Mouse (Mus musculus): Measurements from ENCODE around the gene Fdxacb1. TPM values are rescaled to one million over a fixed set of nuclear protein-coding genes. Genes with fewer than 3 reads are reported as not detected.

The Fdxacb1 gene
- polyA plus RNA-seq, 1 experiment from 2014 or later: 11.7 TPM

DNA sequence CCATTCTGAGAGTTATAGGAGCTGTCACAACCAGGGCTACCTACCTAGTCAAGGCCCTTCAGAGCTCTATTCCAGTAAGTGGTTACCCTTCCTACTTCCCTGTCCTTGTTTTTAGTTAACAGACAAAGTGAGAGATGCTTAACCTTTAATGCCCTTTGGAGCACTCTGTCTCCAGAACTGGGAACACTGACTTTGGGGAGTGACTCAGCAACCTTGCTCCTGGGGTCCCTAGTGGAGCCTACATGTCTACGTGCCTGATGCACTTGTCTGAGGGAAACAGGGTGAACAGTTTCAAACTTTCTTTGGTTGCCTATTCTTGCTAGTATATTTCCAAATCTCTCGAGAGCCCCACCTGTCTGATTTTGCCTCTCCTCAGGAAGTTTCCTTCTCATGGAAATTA, 25.3 kb upstream of the Fdxacb1 start:
- ATAC-seq: no peak
- H3K36me3 ChIP-seq (ENCODE audit: control insufficient read depth, insufficient read depth, low read length): no peaks in the 10 kb centered on the region
- H3K4me3 ChIP-seq (ENCODE audit: low read depth, low read length): no peak overlapping the region
- no peaks in the 10 kb centered on the region for H3K9me3 ChIP-seq (replicated peaks; ENCODE audit: control insufficient read depth, low read length, poor library complexity, severe bottlenecking)
- H3K9ac ChIP-seq (ENCODE audit: low read depth, low read length): no peak overlapping the region
- H3K27me3 ChIP-seq (ENCODE audit: control insufficient read depth, insufficient read depth, low read depth, low read length): peaks cover 4% of the 10 kb centered on the region
- WGBS: 74% methylated on average over 2 of the region's 2 CpGs
- H3K4me1 ChIP-seq (ENCODE audit: control insufficient read depth, insufficient read depth, low read length): peaks cover 8% of the 10 kb centered on the region
- H3K27ac ChIP-seq (ENCODE audit: low read length): no peak overlapping the region
- H3K4me2 ChIP-seq (ENCODE audit: low read length): no peak overlapping the region

GRCm38 (mm10) chr9:50745806-50746205, 22.2 kb upstream of the Fdxacb1 start:
- H3K4me1 ChIP-seq (ENCODE audit: control insufficient read depth, insufficient read depth, low read length): peaks cover 2% of the 10 kb centered on the region; the same call in 1 of the 2 replicates
- H3K27ac ChIP-seq (ENCODE audit: low read length): no peak overlapping the region
- no peaks in the 10 kb centered on the region for H3K9me3 ChIP-seq (replicated peaks; ENCODE audit: control insufficient read depth, low read length, poor library complexity, severe bottlenecking)
- 15% methylated on average over 7 of the region's 7 CpGs for WGBS
- ATAC-seq: no peak
- no peaks in the 10 kb centered on the region for H3K36me3 ChIP-seq (ENCODE audit: control insufficient read depth, insufficient read depth, low read length)
- 0 out of 2 replicates have a peak overlapping the region, but pooled peaks have one; percentile 53 for H3K9ac ChIP-seq (ENCODE audit: low read depth, low read length)
- H3K27me3 ChIP-seq (ENCODE audit: control insufficient read depth, insufficient read depth, low read depth, low read length): peaks cover 5% of the 10 kb centered on the region
- peak overlapping the region; percentile 66 for H3K4me2 ChIP-seq (ENCODE audit: low read length)
- H3K4me3 ChIP-seq (ENCODE audit: low read depth, low read length): peak overlapping the region; percentile 37; the same call in 1 of the 2 replicates

DNA sequence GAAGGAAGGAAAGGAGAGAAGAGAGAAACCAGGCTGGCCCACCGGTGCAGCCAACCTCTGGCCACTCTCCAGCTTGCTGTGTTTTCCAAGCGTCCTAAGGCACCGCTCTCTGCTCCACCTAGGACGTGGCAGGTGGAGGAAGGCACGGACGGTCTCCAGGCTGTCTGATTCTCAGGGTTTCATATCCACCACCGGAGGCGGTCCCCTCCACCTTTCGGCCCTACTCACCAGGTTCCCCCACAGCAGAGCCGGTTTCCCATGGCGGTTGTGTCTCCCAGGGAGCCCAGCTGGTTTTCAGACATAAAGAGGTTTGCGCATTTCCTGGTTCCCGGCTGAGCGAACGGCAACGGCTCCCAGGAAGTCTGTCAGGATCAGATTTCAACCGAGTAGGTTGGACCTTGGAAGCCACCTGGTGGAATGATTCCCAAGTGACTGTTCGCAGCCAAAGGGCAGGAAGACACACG, 21.8 kb upstream of the Fdxacb1 start, which contains the start of gene 2310030G06Rik:
Gene 2310030G06Rik, minus strand, starts transcription at position 323 of the 464 bp plus-strand sequence.
- no peak for ATAC-seq
- peak within 1 kb of the TSS; percentile 53 for H3K9ac ChIP-seq (ENCODE audit: low read depth, low read length)
- H3K4me2 ChIP-seq (ENCODE audit: low read length): peak within 1 kb of the TSS; percentile 66
- H3K9me3 ChIP-seq (replicated peaks; ENCODE audit: control insufficient read depth, low read length, poor library complexity, severe bottlenecking): no peaks in the 10 kb centered on the region
- WGBS: 2% methylated on average over 19 of the region's 19 CpGs
- no peaks in the 10 kb centered on the region for H3K36me3 ChIP-seq (ENCODE audit: control insufficient read depth, insufficient read depth, low read length)
- peak within 1 kb of the TSS; percentile 47; the same call in 1 of the 2 replicates for H3K27ac ChIP-seq (ENCODE audit: low read length)
- H3K27me3 ChIP-seq (ENCODE audit: control insufficient read depth, insufficient read depth, low read depth, low read length): peaks cover 5% of the 10 kb centered on the region
- peaks cover 2% of the 10 kb centered on the region; the same call in 1 of the 2 replicates for H3K4me1 ChIP-seq (ENCODE audit: control insufficient read depth, insufficient read depth, low read length)
- peak within 1 kb of the TSS; percentile 37 for H3K4me3 ChIP-seq (ENCODE audit: low read depth, low read length)

GRCm38 (mm10) chr9:50750706-50751105, 17.3 kb upstream of the Fdxacb1 start:
- Histone ChIP-seq H3K4me2 (ENCODE audit: low read length) (no peak overlapping the region), H3K27ac (ENCODE audit: low read length) (no peak overlapping the region), H3K36me3 (ENCODE audit: control insufficient read depth, insufficient read depth, low read length) (no peaks in the 10 kb centered on the region), H3K27me3 (ENCODE audit: control insufficient read depth, insufficient read depth, low read depth, low read length) (peaks cover 5% of the 10 kb centered on the region), H3K4me1 (ENCODE audit: control insufficient read depth, insufficient read depth, low read length) (peaks cover 2% of the 10 kb centered on the region; the same call in 1 of the 2 replicates), H3K4me3 (ENCODE audit: low read depth, low read length) (no peak overlapping the region), H3K9me3 (replicated peaks; ENCODE audit: control insufficient read depth, low read length, poor library complexity, severe bottlenecking) (no peaks in the 10 kb centered on the region), H3K9ac (ENCODE audit: low read depth, low read length) (no peak overlapping the region)
- ATAC-seq: no peak
- 66% methylated on average over 6 of the region's 6 CpGs for WGBS

DNA sequence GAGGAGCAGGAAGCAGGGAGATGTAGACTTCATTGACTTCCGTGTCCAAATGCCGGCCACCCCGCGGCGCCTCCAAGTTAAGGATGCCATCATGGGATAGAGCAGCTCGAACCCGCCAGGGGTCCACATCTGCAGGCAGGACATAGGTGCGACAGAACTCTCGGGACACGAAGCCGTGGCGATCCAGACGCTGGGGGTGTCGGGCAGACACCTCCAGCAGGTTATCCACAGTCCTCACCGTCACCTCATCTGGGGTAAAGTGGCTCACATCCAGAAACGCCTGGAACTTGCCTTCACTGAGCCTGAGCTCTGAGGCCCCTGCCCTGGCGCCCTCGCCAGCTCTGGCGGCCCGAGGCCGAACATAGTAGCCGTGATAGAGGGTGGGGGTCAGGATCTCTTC, 16.7 kb upstream of the Fdxacb1 start, which contains the start of gene Cryab:
Gene Cryab, plus strand, starts transcription at position 3 of the 400 bp plus-strand sequence.
- H3K36me3 ChIP-seq (ENCODE audit: control insufficient read depth, insufficient read depth, low read length): no peaks in the 10 kb centered on the region
- H3K27ac ChIP-seq (ENCODE audit: low read length): no peak within 1 kb of the TSS
- H3K4me2 ChIP-seq (ENCODE audit: low read length): no peak within 1 kb of the TSS
- no peak within 1 kb of the TSS for H3K4me3 ChIP-seq (ENCODE audit: low read depth, low read length)
- no peak within 1 kb of the TSS for H3K9ac ChIP-seq (ENCODE audit: low read depth, low read length)
- H3K4me1 ChIP-seq (ENCODE audit: control insufficient read depth, insufficient read depth, low read length): peaks cover 2% of the 10 kb centered on the region; the same call in 1 of the 2 replicates
- WGBS: 75% methylated on average over 22 of the region's 22 CpGs
- H3K27me3 ChIP-seq (ENCODE audit: control insufficient read depth, insufficient read depth, low read depth, low read length): peaks cover 5% of the 10 kb centered on the region
- ATAC-seq: no peak
- H3K9me3 ChIP-seq (replicated peaks; ENCODE audit: control insufficient read depth, low read length, poor library complexity, severe bottlenecking): no peaks in the 10 kb centered on the region

GRCm38 (mm10) chr9:50752054-50752602, 15.9 kb upstream of the Fdxacb1 start, which contains the start of gene Hspb2:
Gene Hspb2, minus strand, starts transcription at chr9:50752354.
- H3K4me3 ChIP-seq (ENCODE audit: low read depth, low read length): no peak within 1 kb of the TSS

GRCm38 (mm10) chr9:50752784-50753615, 15.0 kb upstream of the Fdxacb1 start:
- Histone ChIP-seq H3K27me3 (ENCODE audit: control insufficient read depth, insufficient read depth, low read depth, low read length) (no peaks in the 10 kb centered on the region), H3K4me2 (ENCODE audit: low read length) (no peak overlapping the region), H3K36me3 (ENCODE audit: control insufficient read depth, insufficient read depth, low read length) (no peaks in the 10 kb centered on the region), H3K4me3 (ENCODE audit: low read depth, low read length) (no peak overlapping the region), H3K9me3 (replicated peaks; ENCODE audit: control insufficient read depth, low read length, poor library complexity, severe bottlenecking) (no peaks in the 10 kb centered on the region), H3K9ac (ENCODE audit: low read depth, low read length) (no peak overlapping the region), H3K4me1 (ENCODE audit: control insufficient read depth, insufficient read depth, low read length) (no peaks in the 10 kb centered on the region), H3K27ac (ENCODE audit: low read length) (no peak overlapping the region)
- WGBS: 73% methylated on average over 17 of the region's 17 CpGs
- no peak for ATAC-seq

More at GRCm38 (mm10) chr9:50752054-50752602, 15.9 kb upstream of the Fdxacb1 start, which contains the start of gene Hspb2:
- Histone ChIP-seq H3K27me3 (ENCODE audit: control insufficient read depth, insufficient read depth, low read depth, low read length) (peaks cover 3% of the 10 kb centered on the region), H3K36me3 (ENCODE audit: control insufficient read depth, insufficient read depth, low read length) (no peaks in the 10 kb centered on the region), H3K27ac (ENCODE audit: low read length) (no peak within 1 kb of the TSS), H3K4me1 (ENCODE audit: control insufficient read depth, insufficient read depth, low read length) (no peaks in the 10 kb centered on the region), H3K4me2 (ENCODE audit: low read length) (no peak within 1 kb of the TSS), H3K9me3 (replicated peaks; ENCODE audit: control insufficient read depth, low read length, poor library complexity, severe bottlenecking) (no peaks in the 10 kb centered on the region), H3K9ac (ENCODE audit: low read depth, low read length) (no peak within 1 kb of the TSS)
- no peak for ATAC-seq
- WGBS: 66% methylated on average over 14 of the region's 14 CpGs

DNA sequence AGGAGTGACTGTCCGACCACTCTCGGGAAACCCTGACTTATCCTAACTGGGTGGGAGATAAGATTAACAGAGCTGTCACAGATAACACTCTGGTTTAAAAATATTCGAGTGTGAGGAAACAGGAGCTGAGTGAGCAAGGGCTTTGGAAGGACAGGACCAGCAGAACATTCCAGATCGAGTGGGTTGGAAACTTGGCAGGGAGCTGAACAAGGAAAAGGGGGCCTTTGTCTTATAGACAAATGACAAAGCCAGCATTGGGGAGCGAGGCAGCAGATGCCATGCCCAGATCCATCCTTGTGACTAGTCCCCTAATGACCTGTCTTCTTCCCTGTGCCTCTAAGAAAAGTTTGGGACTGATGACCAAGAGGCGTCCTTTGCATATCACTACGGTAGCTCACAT, 14.1 kb upstream of the Fdxacb1 start:
- WGBS: 74% methylated on average over 7 of the region's 7 CpGs

GRCm38 (mm10) chr9:50756711-50757110, 11.3 kb upstream of the Fdxacb1 start:
- Histone ChIP-seq H3K4me3 (ENCODE audit: low read depth, low read length) (no peak overlapping the region), H3K4me1 (ENCODE audit: control insufficient read depth, insufficient read depth, low read length) (no peaks in the 10 kb centered on the region), H3K9me3 (replicated peaks; ENCODE audit: control insufficient read depth, low read length, poor library complexity, severe bottlenecking) (no peaks in the 10 kb centered on the region), H3K4me2 (ENCODE audit: low read length) (no peak overlapping the region), H3K36me3 (ENCODE audit: control insufficient read depth, insufficient read depth, low read length) (no peaks in the 10 kb centered on the region), H3K9ac (ENCODE audit: low read depth, low read length) (no peak overlapping the region), H3K27ac (ENCODE audit: low read length) (no peak overlapping the region), H3K27me3 (ENCODE audit: control insufficient read depth, insufficient read depth, low read depth, low read length) (no peaks in the 10 kb centered on the region)
- ATAC-seq: no peak
- WGBS: 56% methylated on average over 5 of the region's 5 CpGs

More for the DNA sequence above, 14.1 kb upstream of the Fdxacb1 start:
- Histone ChIP-seq H3K27ac (ENCODE audit: low read length) (no peak overlapping the region), H3K9ac (ENCODE audit: low read depth, low read length) (no peak overlapping the region), H3K27me3 (ENCODE audit: control insufficient read depth, insufficient read depth, low read depth, low read length) (no peaks in the 10 kb centered on the region), H3K9me3 (replicated peaks; ENCODE audit: control insufficient read depth, low read length, poor library complexity, severe bottlenecking) (no peaks in the 10 kb centered on the region), H3K4me3 (ENCODE audit: low read depth, low read length) (no peak overlapping the region), H3K4me2 (ENCODE audit: low read length) (no peak overlapping the region), H3K4me1 (ENCODE audit: control insufficient read depth, insufficient read depth, low read length) (no peaks in the 10 kb centered on the region), H3K36me3 (ENCODE audit: control insufficient read depth, insufficient read depth, low read length) (no peaks in the 10 kb centered on the region)
- ATAC-seq: no peak

Data from midbrain, embryonic 16.5 days (tissue).